Mouse (Mus musculus) cerebellum, postnatal 4 days (tissue): ENCODE data around the gene Gm5965.
A peak's percentile ranks its signal among the peaks of the same experiment; 100 is the strongest.
"Not testable (repeated sequence)": the region's sequence is repeated elsewhere in the genome, so short reads cannot be mapped to it uniquely, and the experiment has no call there.

Experiments
- DNase-seq, 2 experiments: peaks; one replicate each; pipeline ENCODE4 v3.0.0; 2022; ENCODE audit warnings: low spot score in 2 of 2, mixed read lengths in 1 of 2

Gm5965 gene

GRCm38 (mm10) chr16:88777596-88777995 lies at the start of gene Gm5965:
Gene Gm5965, plus strand, starts transcription at chr16:88777896.
- DNase-seq, result no peak

- peak in 1 of 2 experiments; percentile 39 for DNase-seq
These were observed 48.9 kb upstream of the Gm5965 start, which contains the start of gene Krtap13-1 for GRCm38 (mm10) chr16:88728812-88729275. Gene Krtap13-1, plus strand, starts transcription at chr16:88728862.

GRCm38 (mm10) chr16:88735391-88735790 lies 42.3 kb upstream of the Gm5965 start:
- DNase-seq, result peak in 1 of 2 experiments; percentile 11

GRCm38 (mm10) chr16:88744750-88745340 lies 32.9 kb upstream of the Gm5965 start:
- no peak for DNase-seq

GRCm38 (mm10) chr16:88747943-88748342 lies 29.8 kb upstream of the Gm5965 start:
- no peak for DNase-seq

- DNase-seq, result not testable (repeated sequence)
These were observed 26.2 kb upstream of the Gm5965 start, which contains the start of gene Krtap13 for GRCm38 (mm10) chr16:88751535-88751934. Gene Krtap13, minus strand, starts transcription at chr16:88751635.

GRCm38 (mm10) chr16:88758547-88758946 lies 19.1 kb upstream of the Gm5965 start, which contains the start of gene 2310034C09Rik:
Gene 2310034C09Rik, plus strand, starts transcription at chr16:88758847.
- not testable (repeated sequence) for DNase-seq

GRCm38 (mm10) chr16:88774106-88774505 lies 3.6 kb upstream of the Gm5965 start, which contains the start of gene 2310057N15Rik:
Gene 2310057N15Rik, minus strand, starts transcription at chr16:88774206.
- DNase-seq, result no peak

- DNase-seq, result peak in 1 of 2 experiments; percentile 46
These were observed 9.1 kb downstream of the Gm5965 start for GRCm38 (mm10) chr16:88786786-88787185.

- DNase-seq, result peak in 1 of 2 experiments; percentile 32
These were observed 34.1 kb downstream of the Gm5965 start, which contains the start of gene Gm20741 for GRCm38 (mm10) chr16:88811827-88812226. Gene Gm20741, minus strand, starts transcription at chr16:88812220.

GRCm38 (mm10) chr16:88820066-88820465 lies 42.4 kb downstream of the Gm5965 start, which contains the start of gene Krtap15:
Gene Krtap15, plus strand, starts transcription at chr16:88820215.
- peak in 1 of 2 experiments; percentile 17 for DNase-seq

GRCm38 (mm10) chr16:88823736-88824135 lies 46.0 kb downstream of the Gm5965 start:
- no peak for DNase-seq

- DNase-seq, result no peak
These were observed 48.5 kb downstream of the Gm5965 start, which contains the start of gene Krtap14 for GRCm38 (mm10) chr16:88826095-88826652. Gene Krtap14, minus strand, starts transcription at chr16:88826145.

- no peak for DNase-seq
These were observed 49.3 kb downstream of the Gm5965 start for GRCm38 (mm10) chr16:88826978-88827377.
